Mouse (Mus musculus) cortical plate, adult 2 months (tissue): ENCODE results near the gene Olfr1016. TPM values are rescaled to one million over a fixed set of nuclear protein-coding genes. Genes with fewer than 3 reads are reported as not detected.

Source experiments
- H3K27ac ChIP-seq: fragments of 200-500 bp; 2 replicates; pipeline ENCODE4 v1.5.1; 2012; ENCODE audit warnings: low read length, control low read depth, inconsistent platforms; ENCODE audit not compliant: insufficient read depth
- H3K4me1 ChIP-seq: fragments of 200-500 bp; 2 replicates; pipeline ENCODE4 v1.6.1; 2011; ENCODE audit warnings: low read length; ENCODE audit not compliant: control insufficient read depth, insufficient read depth
- H3K4me3 ChIP-seq: fragments of 200-500 bp; 2 replicates; pipeline ENCODE4 v1.5.1; 2011; ENCODE audit warnings: mild to moderate bottlenecking, low read length, control low read depth; ENCODE audit not compliant: insufficient read depth
- CTCF ChIP-seq: fragments of 200-500 bp; IDR thresholded peaks from 2 replicates; pipeline ENCODE4 v1.5.1; 2011; ENCODE audit warnings: mild to moderate bottlenecking, control low read depth, low read length; ENCODE audit not compliant: insufficient read depth; ENCODE audit errors: extremely low read depth
- POLR2A ChIP-seq: fragments of 200-500 bp; IDR thresholded peaks from 2 replicates; pipeline ENCODE4 v1.6.1; 2011; ENCODE audit warnings: mild to moderate bottlenecking, low read length, control low read depth; ENCODE audit not compliant: insufficient read depth; ENCODE audit errors: extremely low read depth
- polyA plus RNA-seq: library from polyadenylated mRNA; depleted of rRNA; stranded (reverse); fragments of >200 nt; gene quantifications from 2 replicates; pipeline ENCODE4 v1.2.3, GENCODE M21; 2012; rRNA removed

The Olfr1016 gene
- polyA plus RNA-seq, 1 experiment = not detected

DNA sequence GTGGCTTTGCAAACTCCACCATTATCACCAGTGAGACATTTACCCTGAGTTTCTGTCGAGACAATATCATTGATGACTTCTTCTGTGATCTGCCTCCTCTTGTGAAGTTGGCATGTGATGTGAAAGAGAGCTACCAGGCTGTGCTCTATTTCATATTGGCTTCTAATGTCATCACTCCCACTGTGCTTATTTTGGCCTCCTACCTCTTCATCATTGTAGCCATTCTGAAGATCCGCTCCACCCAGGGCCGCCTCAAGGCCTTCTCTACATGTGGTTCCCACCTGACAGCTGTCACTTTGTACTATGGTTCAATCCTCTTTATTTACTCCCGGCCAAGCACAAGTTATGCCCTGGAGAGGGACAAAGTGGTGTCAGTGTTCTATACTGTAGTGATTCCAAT is 48.5 kb downstream of the Olfr1016 start:
- no peak overlapping the region for H3K27ac ChIP-seq
- TF ChIP-seq POLR2A = no peak
- no peak for TF ChIP-seq CTCF
- no peaks in the 10 kb centered on the region for H3K4me1 ChIP-seq
- H3K4me3 ChIP-seq = no peak overlapping the region

Other genes starting within 250 kb of the Olfr1016 start
- not detected in 2 replicates for gene Olfr996, start 223.3 kb downstream of the Olfr1016 start, polyA plus RNA-seq
- not detected in 2 replicates for gene Olfr998, start 213.6 kb downstream of the Olfr1016 start, polyA plus RNA-seq
- gene Olfr1000, start 190.6 kb downstream of the Olfr1016 start, polyA plus RNA-seq = not detected in 2 replicates
- not detected in 2 replicates for gene Olfr1002, start 151.8 kb downstream of the Olfr1016 start, polyA plus RNA-seq
- not detected in 2 replicates for gene Olfr154, start 138.1 kb downstream of the Olfr1016 start, polyA plus RNA-seq
- not detected in 2 replicates for gene Olfr1006, start 123.8 kb downstream of the Olfr1016 start, polyA plus RNA-seq
- gene Olfr1008, start 113.1 kb downstream of the Olfr1016 start, polyA plus RNA-seq = not detected in 2 replicates
- not detected in 2 replicates for gene Olfr1009, start 87.1 kb downstream of the Olfr1016 start, polyA plus RNA-seq
- not detected in 2 replicates for gene Olfr1012, start 39.8 kb downstream of the Olfr1016 start, polyA plus RNA-seq
- gene Olfr1013, start 35.4 kb downstream of the Olfr1016 start, polyA plus RNA-seq = not detected in 2 replicates
- not detected in 2 replicates for gene Olfr1014, start 29.8 kb downstream of the Olfr1016 start, polyA plus RNA-seq
- not detected in 2 replicates for gene Olfr1015, start 20.5 kb downstream of the Olfr1016 start, polyA plus RNA-seq
- gene Olfr1018, start 15.9 kb upstream of the Olfr1016 start, polyA plus RNA-seq = not detected in 2 replicates
- gene Olfr1019, start 42.9 kb upstream of the Olfr1016 start, polyA plus RNA-seq = not detected in 2 replicates
- gene Olfr1020, start 44.5 kb upstream of the Olfr1016 start, polyA plus RNA-seq = not detected in 2 replicates
- gene Olfr1022, start 66.0 kb upstream of the Olfr1016 start, polyA plus RNA-seq = not detected in 2 replicates
- not detected in 2 replicates for gene Olfr1023, start 83.1 kb upstream of the Olfr1016 start, polyA plus RNA-seq
- gene Olfr1024, start 102.5 kb upstream of the Olfr1016 start, polyA plus RNA-seq = not detected in 2 replicates
- not detected in 2 replicates for gene Olfr1025-ps1, start 112.6 kb upstream of the Olfr1016 start, polyA plus RNA-seq
- not detected in 2 replicates for gene Olfr1026, start 119.0 kb upstream of the Olfr1016 start, polyA plus RNA-seq
- not detected in 2 replicates for gene Olfr1028, start 147.9 kb upstream of the Olfr1016 start, polyA plus RNA-seq
- 0.06 TPM in 1 of 2 replicates, not detected in the other for gene Olfr1029, start 171.4 kb upstream of the Olfr1016 start, polyA plus RNA-seq
- gene Olfr1030, start 176.7 kb upstream of the Olfr1016 start, polyA plus RNA-seq = not detected in 2 replicates
- gene Olfr1031, start 187.8 kb upstream of the Olfr1016 start, polyA plus RNA-seq = not detected in 2 replicates
- gene Olfr1032, start 203.0 kb upstream of the Olfr1016 start, polyA plus RNA-seq = not detected in 2 replicates
- gene Olfr1033, start 218.1 kb upstream of the Olfr1016 start, polyA plus RNA-seq = 0.13 and 0.17 TPM in 2 replicates
- 0.02 TPM in 1 of 2 replicates, not detected in the other for gene Olfr1034, start 243.3 kb upstream of the Olfr1016 start, polyA plus RNA-seq